In genomic region chr10:46057362-46058198, GRCm38 (mm10) we compare ENCODE assay signal across 8 mouse cellular contexts.
DNase-seq lines count a peak whose midpoint lies in the region; ATAC-seq and TF ChIP-seq lines count a peak whose summit lies in the region.

No protein-coding gene starts in this region.

- CTCF ChIA-PET in Patski (lab: Charles Lee), result no interaction called here

- no peaks in the 10 kb centered on the region for H3K9me3 ChIP-seq in kidney, embryonic 15.5 days (replicated peaks)
- no peaks in the 10 kb centered on the region for H3K9me3 ChIP-seq in hindbrain, embryonic 13.5 days
- H3K9me3 ChIP-seq in neural tube, embryonic 13.5 days, result no peaks in the 10 kb centered on the region

- WGBS in kidney, embryonic 15.5 days, result 36% methylated on average over 14 of the region's 14 CpGs
- 30% methylated on average over 14 of the region's 14 CpGs for WGBS in hindbrain, embryonic 13.5 days
- 31% methylated on average over 14 of the region's 14 CpGs for WGBS in neural tube, embryonic 13.5 days

- H3K9ac ChIP-seq in kidney, embryonic 15.5 days, result no peak overlapping the region
- no peak overlapping the region for H3K9ac ChIP-seq in hindbrain, embryonic 13.5 days
- no peak overlapping the region; the same call in 1 of the 2 replicates for H3K9ac ChIP-seq in neural tube, embryonic 13.5 days

- 0 out of 2 replicates have a peak, but pooled peaks cover 3% of the 10 kb centered on the region for H3K27me3 ChIP-seq in kidney, embryonic 15.5 days
- H3K27me3 ChIP-seq in Patski, result peaks cover 19% of the 10 kb centered on the region
- H3K27me3 ChIP-seq in hindbrain, embryonic 13.5 days, result no peaks in the 10 kb centered on the region
- H3K27me3 ChIP-seq in neural tube, embryonic 13.5 days, result no peaks in the 10 kb centered on the region

- DNase-seq in kidney, adult 18-20 months, result peak; percentile 7
- DNase-seq in Patski (ENCODE audit: low read depth, low spot score), result no peak
- DNase-seq in embryo, embryonic 10 days (ENCODE audit: low spot score), result peak; percentile 86
- DNase-seq in left cerebral cortex, postnatal 25 days (ENCODE audit: low spot score in 2 of 2), result peak; percentile 79 to 84
- no peak for DNase-seq in urinary bladder, postnatal 4 days (ENCODE audit: low spot score in 2 of 2)

- no peak overlapping the region for H3K27ac ChIP-seq in kidney, embryonic 15.5 days
- peak overlapping the region; percentile 66 for H3K27ac ChIP-seq in hindbrain, embryonic 13.5 days
- peak overlapping the region; percentile 38; the same call in 1 of the 2 replicates for H3K27ac ChIP-seq in neural tube, embryonic 13.5 days (replicated peaks)

- no peaks in the 10 kb centered on the region for H3K4me1 ChIP-seq in kidney, embryonic 15.5 days
- 0 out of 2 replicates have a peak, but pooled peaks cover 3% of the 10 kb centered on the region for H3K4me1 ChIP-seq in hindbrain, embryonic 13.5 days (replicated peaks)
- peaks cover 6% of the 10 kb centered on the region; the same call in 1 of the 2 replicates for H3K4me1 ChIP-seq in neural tube, embryonic 13.5 days (replicated peaks)

- ATAC-seq in kidney, embryonic 15.5 days (replicated peaks; ENCODE audit: low FRiP score), result no peak
- no peak for ATAC-seq in Patski
- ATAC-seq in hindbrain, embryonic 13.5 days (ENCODE audit: low FRiP score), result peak; percentile 77; the same call in 1 of the 2 replicates
- peak; percentile 69 for ATAC-seq in neural tube, embryonic 13.5 days (ENCODE audit: low read depth)

- H3K4me3 ChIP-seq in kidney, embryonic 15.5 days (replicated peaks), result no peak overlapping the region
- H3K4me3 ChIP-seq in hindbrain, embryonic 13.5 days, result no peak overlapping the region
- H3K4me3 ChIP-seq in neural tube, embryonic 13.5 days, result no peak overlapping the region

- peak; percentile 67 for TF ChIP-seq CTCF in Patski (IDR thresholded peaks at IDR 0.05)

- intact Hi-C loops in left cerebral cortex, postnatal 25 days (cut with DNase I), result loop anchor here (5.0 kb wide), 1 partner anchor 180 kb away; no protein-coding TSS in a partner anchor

- POLR2A ChIA-PET in Patski (lab: Charles Lee), result no interaction called here

- in situ Hi-C loops in Patski (cut with MboI; ENCODE audit: low pct_unique_long_range_greater_than_20kb), result no loop called here

- H3K4me2 ChIP-seq in kidney, embryonic 15.5 days, result no peak overlapping the region
- no peak overlapping the region; the same call in 1 of the 2 replicates for H3K4me2 ChIP-seq in hindbrain, embryonic 13.5 days
- peak overlapping the region; percentile 6; the same call in 1 of the 2 replicates for H3K4me2 ChIP-seq in neural tube, embryonic 13.5 days

- H3K36me3 ChIP-seq in kidney, embryonic 15.5 days, result no peaks in the 10 kb centered on the region
- no peaks in the 10 kb centered on the region for H3K36me3 ChIP-seq in hindbrain, embryonic 13.5 days
- no peaks in the 10 kb centered on the region for H3K36me3 ChIP-seq in neural tube, embryonic 13.5 days

Comparison
In these comparisons a context has a peak if more than half of its experiments do, and no peak if none do; other contexts are left out.
1. DNase-seq: peak in kidney, adult 18-20 months (single experiment), embryo, embryonic 10 days (single experiment) and left cerebral cortex, postnatal 25 days (2 of 2); none in Patski (single experiment) and urinary bladder, postnatal 4 days (0 of 2).
2. ATAC-seq: peak in hindbrain, embryonic 13.5 days (single experiment) and neural tube, embryonic 13.5 days (single experiment); none in kidney, embryonic 15.5 days (single experiment) and Patski (single experiment).